Comparison of ENCODE assay signal across 27 mouse cellular contexts in the genomic region with DNA sequence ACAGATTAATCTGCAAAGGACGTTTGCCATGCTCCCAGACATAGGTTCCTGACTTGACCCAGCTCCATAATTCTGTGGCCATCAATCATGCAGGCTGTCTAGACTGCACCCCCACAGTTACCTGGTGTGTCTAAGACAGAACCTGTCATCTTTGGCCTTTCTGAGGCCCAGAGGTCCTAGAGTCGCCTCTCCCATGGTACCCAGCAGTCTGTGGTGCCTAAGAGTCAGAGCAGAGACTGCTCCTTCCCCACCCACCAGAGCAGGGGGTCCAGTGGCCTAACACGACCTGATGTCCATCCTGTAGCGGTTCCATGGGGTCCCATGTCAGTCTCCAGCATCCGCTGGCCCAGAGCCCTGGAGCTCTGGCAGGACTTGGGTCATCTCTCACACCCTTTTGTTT. TPM values are rescaled to one million over a fixed set of nuclear protein-coding genes. Genes with fewer than 3 reads are reported as not detected.
DNase-seq lines count a peak whose midpoint lies in the region; ATAC-seq lines count a peak whose summit lies in the region.
"Had no signal": no experiment of that assay in that cellular context is flagged by ENCODE, and none has a peak within 500 bp of the region (broad histone marks: within the 10 kb centered on the region; RNA-seq: fewer than 3 reads in every experiment).

No protein-coding gene starts in this region.

- H3K36me3 ChIP-seq in kidney, embryonic 16.5 days (ENCODE audit: insufficient read depth, low read length), result peaks cover 13% of the 10 kb centered on the region; the same call in 1 of the 2 replicates
- no peaks in the 10 kb centered on the region for H3K36me3 ChIP-seq in midbrain, embryonic 11.5 days (ENCODE audit: control insufficient read depth, insufficient read depth, low read length)
- peaks cover 3% of the 10 kb centered on the region; the same call in 1 of the 2 replicates for H3K36me3 ChIP-seq in midbrain, embryonic 14.5 days (ENCODE audit: control insufficient read depth, insufficient read depth, low read length)
- peaks cover 11% of the 10 kb centered on the region for H3K36me3 ChIP-seq in embryonic facial prominence, embryonic 13.5 days
- peaks cover 25% of the 10 kb centered on the region for H3K36me3 ChIP-seq in liver, embryonic 13.5 days

- H3K27ac ChIP-seq in kidney, embryonic 16.5 days (ENCODE audit: low read length), result no peak overlapping the region
- no peak overlapping the region for H3K27ac ChIP-seq in midbrain, embryonic 11.5 days (ENCODE audit: low read depth, low read length)
- H3K27ac ChIP-seq in midbrain, embryonic 14.5 days (replicated peaks; ENCODE audit: low read depth, low read length), result no peak overlapping the region
- no peak overlapping the region for H3K27ac ChIP-seq in embryonic facial prominence, embryonic 13.5 days
- no peak overlapping the region for H3K27ac ChIP-seq in liver, embryonic 13.5 days
- H3K27ac ChIP-seq: embryonic facial prominence, embryonic 15.5 days; forebrain, embryonic 15.5 days; heart, embryonic 10.5 days; hindbrain, embryonic 15.5 days; kidney, postnatal 0 days; liver, embryonic 14.5 days had no signal

- 78% methylated on average over 5 of the region's 5 CpGs for WGBS in kidney, embryonic 16.5 days
- 74% methylated on average over 5 of the region's 5 CpGs for WGBS in midbrain, embryonic 11.5 days
- WGBS in midbrain, embryonic 14.5 days, result 80% methylated on average over 5 of the region's 5 CpGs
- WGBS in embryonic facial prominence, embryonic 13.5 days, result 82% methylated on average over 5 of the region's 5 CpGs
- 58% methylated on average over 5 of the region's 5 CpGs for WGBS in liver, embryonic 13.5 days (ENCODE audit: insufficient replicate concordance)

- no peaks in the 10 kb centered on the region for H3K27me3 ChIP-seq in kidney, embryonic 16.5 days (ENCODE audit: insufficient read depth, low read length)
- H3K27me3 ChIP-seq in midbrain, embryonic 11.5 days (ENCODE audit: control insufficient read depth, insufficient read depth, low read length), result no peaks in the 10 kb centered on the region
- no peaks in the 10 kb centered on the region for H3K27me3 ChIP-seq in midbrain, embryonic 14.5 days (ENCODE audit: control insufficient read depth, insufficient read depth, low read length)
- no peaks in the 10 kb centered on the region for H3K27me3 ChIP-seq in embryonic facial prominence, embryonic 13.5 days
- H3K27me3 ChIP-seq in liver, embryonic 13.5 days, result no peaks in the 10 kb centered on the region
- H3K27me3 ChIP-seq: embryonic facial prominence, embryonic 15.5 days; forebrain, embryonic 15.5 days; hindbrain, embryonic 15.5 days had no signal

- no peak overlapping the region for H3K4me3 ChIP-seq in kidney, embryonic 16.5 days (ENCODE audit: low read length)
- no peak overlapping the region for H3K4me3 ChIP-seq in midbrain, embryonic 11.5 days (ENCODE audit: low read depth, low read length)
- H3K4me3 ChIP-seq in midbrain, embryonic 14.5 days (replicated peaks; ENCODE audit: low read depth, low read length), result no peak overlapping the region
- no peak overlapping the region for H3K4me3 ChIP-seq in embryonic facial prominence, embryonic 13.5 days
- no peak overlapping the region for H3K4me3 ChIP-seq in liver, embryonic 13.5 days (replicated peaks)
- H3K4me3 ChIP-seq: embryonic facial prominence, embryonic 15.5 days; forebrain, embryonic 15.5 days; heart, embryonic 10.5 days; hindbrain, embryonic 15.5 days had no signal

- H3K9ac ChIP-seq in kidney, embryonic 16.5 days (replicated peaks; ENCODE audit: low read length), result no peak overlapping the region
- H3K9ac ChIP-seq in midbrain, embryonic 11.5 days (ENCODE audit: low read length), result no peak overlapping the region
- no peak overlapping the region for H3K9ac ChIP-seq in midbrain, embryonic 14.5 days (replicated peaks; ENCODE audit: low read length)
- H3K9ac ChIP-seq in embryonic facial prominence, embryonic 13.5 days, result no peak overlapping the region
- no peak overlapping the region for H3K9ac ChIP-seq in liver, embryonic 13.5 days
- H3K9ac ChIP-seq: embryonic facial prominence, embryonic 15.5 days; forebrain, embryonic 15.5 days; hindbrain, embryonic 15.5 days; liver, embryonic 14.5 days had no signal

- DNase-seq in kidney, postnatal 36 days, result no peak
- DNase-seq in midbrain, embryonic 11.5 days (ENCODE audit: low spot score, missing footprints), result no peak
- no peak for DNase-seq in midbrain, embryonic 14.5 days
- DNase-seq in liver, embryonic 13.5 days, result no peak
- DNase-seq in adrenal gland, postnatal 25 days, result no peak
- DNase-seq: adrenal gland, adult 2 months; cerebellum, adult 11-12 months; cerebellum, postnatal 25 days; gastrocnemius, postnatal 10 days; left cerebral cortex, postnatal 4 days; spleen, adult 18-20 months; thymus, postnatal 14 days had no signal

- no peak overlapping the region for H3K4me2 ChIP-seq in kidney, embryonic 16.5 days (replicated peaks; ENCODE audit: low read depth, low read length)
- H3K4me2 ChIP-seq in midbrain, embryonic 11.5 days, result no peak overlapping the region
- no peak overlapping the region for H3K4me2 ChIP-seq in midbrain, embryonic 14.5 days (ENCODE audit: low read length)
- no peak overlapping the region for H3K4me2 ChIP-seq in embryonic facial prominence, embryonic 13.5 days
- no peak overlapping the region for H3K4me2 ChIP-seq in liver, embryonic 13.5 days
- H3K4me2 ChIP-seq: embryonic facial prominence, embryonic 15.5 days; forebrain, embryonic 15.5 days; hindbrain, embryonic 15.5 days had no signal

- 0 out of 2 replicates have a peak, but pooled peaks have one; percentile 19 for ATAC-seq in kidney, embryonic 16.5 days (ENCODE audit: low FRiP score, low TSS enrichment)
- peak; percentile 47; the same call in 1 of the 2 replicates for ATAC-seq in midbrain, embryonic 11.5 days (ENCODE audit: low FRiP score)
- no peak for ATAC-seq in midbrain, embryonic 14.5 days (ENCODE audit: low FRiP score, low TSS enrichment)
- 0 out of 2 replicates have a peak, but pooled peaks have one; percentile 32 for ATAC-seq in embryonic facial prominence, embryonic 13.5 days (ENCODE audit: insufficient number of reproducible peaks, insufficient read depth, low FRiP score, low TSS enrichment, low read depth)
- ATAC-seq in liver, embryonic 13.5 days (ENCODE audit: low read depth), result peak; percentile 29; the same call in 1 of the 2 replicates
- ATAC-seq: forebrain, embryonic 15.5 days; intestine, postnatal 0 days had no signal

- no peaks in the 10 kb centered on the region for H3K4me1 ChIP-seq in kidney, embryonic 16.5 days (ENCODE audit: insufficient read depth, low read length)
- H3K4me1 ChIP-seq in midbrain, embryonic 11.5 days (ENCODE audit: control insufficient read depth, insufficient read depth, low read length), result no peaks in the 10 kb centered on the region
- no peaks in the 10 kb centered on the region for H3K4me1 ChIP-seq in midbrain, embryonic 14.5 days (ENCODE audit: control insufficient read depth, insufficient read depth, low read length)
- no peaks in the 10 kb centered on the region for H3K4me1 ChIP-seq in embryonic facial prominence, embryonic 13.5 days
- H3K4me1 ChIP-seq in liver, embryonic 13.5 days (replicated peaks), result no peaks in the 10 kb centered on the region
- H3K4me1 ChIP-seq: embryonic facial prominence, embryonic 15.5 days; forebrain, embryonic 15.5 days; heart, embryonic 10.5 days; hindbrain, embryonic 15.5 days had no signal

- H3K9me3 ChIP-seq in kidney, embryonic 16.5 days (ENCODE audit: low read length), result no peaks in the 10 kb centered on the region
- no peaks in the 10 kb centered on the region for H3K9me3 ChIP-seq in midbrain, embryonic 11.5 days (ENCODE audit: control insufficient read depth, low read length)
- H3K9me3 ChIP-seq in midbrain, embryonic 14.5 days (ENCODE audit: control insufficient read depth, low read length), result no peaks in the 10 kb centered on the region
- no peaks in the 10 kb centered on the region for H3K9me3 ChIP-seq in embryonic facial prominence, embryonic 13.5 days
- H3K9me3 ChIP-seq in liver, embryonic 13.5 days (replicated peaks), result no peaks in the 10 kb centered on the region
- H3K9me3 ChIP-seq: embryonic facial prominence, embryonic 15.5 days; forebrain, embryonic 15.5 days; heart, embryonic 10.5 days; hindbrain, embryonic 15.5 days had no signal

RNA-seq across cellular contexts. Expression of a gene that starts 34.2 kb away (rescaled TPM):
- polyA plus RNA-seq in kidney, embryonic 16.5 days (2015; fragmentation: Nextera tagmentation; extraction: Ambion mirVana), result not detected in 2 replicates
- polyA plus RNA-seq in midbrain, embryonic 11.5 days (2014; fragmentation: Nextera tagmentation; extraction: Ambion mirVana), result 0.15 TPM in 1 of 2 replicates, not detected in the other
- not detected in 2 replicates for polyA plus RNA-seq in midbrain, embryonic 14.5 days (2014; fragmentation: Nextera tagmentation; extraction: Ambion mirVana)
- 0.43 TPM in 1 of 2 replicates, not detected in the other for polyA plus RNA-seq in embryonic facial prominence, embryonic 13.5 days (2015; fragmentation: Nextera tagmentation; extraction: Ambion mirVana)
- polyA plus RNA-seq in liver, embryonic 13.5 days (2015; fragmentation: Nextera tagmentation; extraction: Ambion mirVana), result not detected in 2 replicates
- total RNA-seq in adrenal gland, postnatal 25 days (2021), result 0.15 TPM in 1 of 2 replicates, not detected in the other
- total RNA-seq: gastrocnemius, postnatal 10 days; granulocyte monocyte progenitor cell, adult 5-6 weeks; hematopoietic stem cell, adult 5-6 weeks; megakaryocyte-erythroid progenitor cell, adult 5-6 weeks; MEL had no signal
- polyA plus RNA-seq: C2C12; embryonic facial prominence, embryonic 15.5 days; forebrain, embryonic 15.5 days; kidney, postnatal 0 days; neural tube, embryonic 11.5 days had no signal

RNA-seq across cellular contexts. Expression of a gene that starts 41.9 kb away (rescaled TPM):
- 46.2 and 46.5 TPM in 2 replicates for polyA plus RNA-seq in kidney, embryonic 16.5 days (2015; fragmentation: Nextera tagmentation; extraction: Ambion mirVana)
- 94.3 and 95.7 TPM in 2 replicates for polyA plus RNA-seq in midbrain, embryonic 11.5 days (2014; fragmentation: Nextera tagmentation; extraction: Ambion mirVana)
- polyA plus RNA-seq in midbrain, embryonic 14.5 days (2014; fragmentation: Nextera tagmentation; extraction: Ambion mirVana), result 6.2 and 13.8 TPM in 2 replicates
- 54.2 and 58.3 TPM in 2 replicates for polyA plus RNA-seq in embryonic facial prominence, embryonic 13.5 days (2015; fragmentation: Nextera tagmentation; extraction: Ambion mirVana)
- polyA plus RNA-seq in liver, embryonic 13.5 days (2015; fragmentation: Nextera tagmentation; extraction: Ambion mirVana), result 33.0 and 52.0 TPM in 2 replicates
- 9.9 and 15.0 TPM in 2 replicates for total RNA-seq in adrenal gland, postnatal 25 days (2021)
